ENCODE assay signal across 10 mouse cellular contexts in genomic region chr5:33640652-33641051, GRCm38 (mm10). TPM values are rescaled to one million over a fixed set of nuclear protein-coding genes. Genes with fewer than 3 reads are reported as not detected.
DNase-seq lines count a peak whose midpoint lies in the region; ATAC-seq lines count a peak whose summit lies in the region.
"Had no signal": no experiment of that assay in that cellular context is flagged by ENCODE, and none has a peak within 500 bp of the region (broad histone marks: within the 10 kb centered on the region; RNA-seq: fewer than 3 reads in every experiment).

No protein-coding gene starts in this region.

- H3K27me3 ChIP-seq in heart, embryonic 10.5 days (ENCODE audit: insufficient read depth, poor library complexity, severe bottlenecking) = no peaks in the 10 kb centered on the region
- H3K27me3 ChIP-seq: embryonic facial prominence, embryonic 15.5 days; liver, embryonic 13.5 days had no signal

- H3K36me3 ChIP-seq in heart, embryonic 10.5 days = peaks cover 73% of the 10 kb centered on the region

- no peak overlapping the region for H3K27ac ChIP-seq in heart, embryonic 10.5 days
- H3K27ac ChIP-seq: embryonic facial prominence, embryonic 15.5 days; liver, embryonic 13.5 days had no signal

- H3K4me3 ChIP-seq in heart, embryonic 10.5 days = no peak overlapping the region
- H3K4me3 ChIP-seq: embryonic facial prominence, embryonic 15.5 days; liver, embryonic 13.5 days had no signal

- intact Hi-C loops in left cerebral cortex, postnatal 25 days (cut with DNase I) = no loop called here

- no peaks in the 10 kb centered on the region for H3K9me3 ChIP-seq in heart, embryonic 10.5 days
- H3K9me3 ChIP-seq: embryonic facial prominence, embryonic 15.5 days; liver, embryonic 13.5 days had no signal

- peak; percentile 69; the same call in 1 of the 2 replicates for ATAC-seq in frontal cortex, adult (ENCODE audit: low TSS enrichment)
- ATAC-seq in neutrophil, adult 5-6 weeks (ENCODE audit: extremely low read depth, insufficient number of reproducible peaks, low FRiP score, poor library complexity, severe bottlenecking) = peak; percentile 78

- WGBS in heart, embryonic 10.5 days = 48% methylated on average over 3 of the region's 3 CpGs

- peak; percentile 92 for DNase-seq in heart, adult 11 months
- DNase-seq in heart, embryonic 10.5 days (ENCODE audit: low spot score) = no peak
- DNase-seq in CD4-positive helper T cell, adult 2 months (ENCODE audit: low read depth, low spot score) = peak; percentile 63
- peak; percentile 56 for DNase-seq in T-cell, adult 2 months (ENCODE audit: low spot score)
- DNase-seq in left cerebral cortex, postnatal 25 days (ENCODE audit: low spot score in 2 of 2) = peak; percentile 58 to 69
- DNase-seq in ovary, adult 18-20 months (ENCODE audit: low spot score) = no peak
- DNase-seq: liver, embryonic 13.5 days had no signal

- H3K4me1 ChIP-seq in heart, embryonic 10.5 days = no peaks in the 10 kb centered on the region
- H3K4me1 ChIP-seq: embryonic facial prominence, embryonic 15.5 days had no signal

RNA-seq across cellular contexts. Expression of gene Gm9903, which starts 10.9 kb away (rescaled TPM):
- polyA plus RNA-seq in heart, embryonic 10.5 days (2016; fragmentation: Nextera tagmentation; extraction: Ambion mirVana) = 0.79 and 1.2 TPM in 2 replicates
- under 1 TPM; 0.80 to 0.98 TPM for total RNA-seq in left cerebral cortex, postnatal 25 days (2021)
- total RNA-seq in neutrophil, adult 5-6 weeks (2017) = 1.4 and 1.6 TPM in 2 replicates

RNA-seq across cellular contexts. Expression of gene Fam53a, which starts 11.2 kb away (rescaled TPM):
- 65.4 and 67.4 TPM in 2 replicates for polyA plus RNA-seq in heart, embryonic 10.5 days (2016; fragmentation: Nextera tagmentation; extraction: Ambion mirVana)
- total RNA-seq in left cerebral cortex, postnatal 25 days (2021) = 10 to 100 TPM; 23.0 to 27.6 TPM
- total RNA-seq in neutrophil, adult 5-6 weeks (2017) = 15.8 and 16.0 TPM in 2 replicates

RNA-seq across cellular contexts. Expression of gene Slbp, which starts 11.7 kb away (rescaled TPM):
- 173 and 225 TPM in 2 replicates for polyA plus RNA-seq in heart, embryonic 10.5 days (2016; fragmentation: Nextera tagmentation; extraction: Ambion mirVana)
- total RNA-seq in left cerebral cortex, postnatal 25 days (2021) = 10 to 100 TPM; 23.3 to 23.6 TPM
- 122 and 131 TPM in 2 replicates for total RNA-seq in neutrophil, adult 5-6 weeks (2017)

RNA-seq across cellular contexts. Expression of gene Tacc3, which starts 17.3 kb away (rescaled TPM):
- polyA plus RNA-seq in heart, embryonic 10.5 days (2016; fragmentation: Nextera tagmentation; extraction: Ambion mirVana) = 185 and 235 TPM in 2 replicates
- 1 to 10 TPM; 5.5 to 5.9 TPM for total RNA-seq in left cerebral cortex, postnatal 25 days (2021)
- 14.6 and 23.7 TPM in 2 replicates for total RNA-seq in neutrophil, adult 5-6 weeks (2017)

RNA-seq across cellular contexts. Expression of gene Tmem129, which starts 17.6 kb away (rescaled TPM):
- 37.7 and 42.5 TPM in 2 replicates for polyA plus RNA-seq in heart, embryonic 10.5 days (2016; fragmentation: Nextera tagmentation; extraction: Ambion mirVana)
- total RNA-seq in left cerebral cortex, postnatal 25 days (2021) = 10 to 100 TPM; 25.6 to 27.6 TPM
- 21.5 and 22.0 TPM in 2 replicates for total RNA-seq in neutrophil, adult 5-6 weeks (2017)

Comparison
In these comparisons a context has a peak if more than half of its experiments do, and no peak if none do; other contexts are left out.
1. DNase-seq: peak in heart, adult 11 months (single experiment), CD4-positive helper T cell, adult 2 months (single experiment), T-cell, adult 2 months (single experiment) and left cerebral cortex, postnatal 25 days (2 of 2); none in heart, embryonic 10.5 days (single experiment) and ovary, adult 18-20 months (single experiment).